Mouse (Mus musculus): ENCODE results near the gene Nupr1l.
"Not testable (repeated sequence)": the region's sequence is repeated elsewhere in the genome, so short reads cannot be mapped to it uniquely, and the experiment has no call there.

Nupr1l gene

DNA sequence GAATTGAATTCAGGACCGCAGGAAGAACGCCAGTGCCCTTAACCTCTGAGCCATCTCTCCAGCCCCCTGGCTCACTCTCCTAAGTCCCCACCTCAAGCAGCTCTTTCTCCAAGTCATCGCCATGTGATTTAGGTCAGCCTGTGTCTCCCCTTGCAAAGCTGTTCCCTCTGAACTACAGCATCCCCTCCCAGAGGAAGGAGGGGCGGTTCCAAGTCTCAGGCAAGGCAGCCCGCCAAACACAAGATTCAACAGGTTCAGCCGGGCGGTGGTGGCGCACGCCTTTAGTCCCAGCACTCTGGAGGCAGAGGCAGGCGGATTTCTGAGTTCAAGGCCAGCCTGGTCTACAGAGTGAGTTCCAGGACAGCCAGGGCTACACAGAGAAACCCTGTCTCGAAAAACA is 7.2 kb downstream of the Nupr1l start:
- DNase-seq (ENCODE audit: low read depth in 1 of 2, low spot score in 2 of 2) = not testable (repeated sequence)

GRCm38 (mm10) chr5:129918065-129918651 is 9.8 kb downstream of the Nupr1l start:
- no peak for DNase-seq (ENCODE audit: low read depth in 1 of 2, low spot score in 2 of 2)

GRCm38 (mm10) chr5:129918752-129919151 is 10.4 kb downstream of the Nupr1l start:
- DNase-seq (ENCODE audit: low read depth in 1 of 2, low spot score in 2 of 2) = no peak

DNA sequence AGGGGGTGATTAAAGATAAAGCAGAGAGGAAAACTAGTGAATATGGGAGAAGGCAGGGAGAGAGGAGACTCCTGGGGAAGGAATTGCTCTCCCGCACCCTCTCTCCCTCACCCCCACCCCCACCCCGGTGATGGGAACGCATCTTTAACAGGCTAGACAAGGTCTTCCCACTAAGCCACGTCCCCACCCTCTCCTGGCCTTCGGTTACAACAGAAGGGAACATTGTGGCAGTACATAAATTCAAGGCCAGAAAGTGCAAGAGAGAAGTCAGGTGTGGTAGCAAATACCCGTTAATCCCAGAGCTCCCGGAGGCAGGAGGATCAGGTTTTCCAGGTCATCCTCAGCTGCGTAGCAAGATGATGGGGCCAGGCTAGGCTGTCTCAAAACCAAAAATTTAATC is 11.0 kb downstream of the Nupr1l start:
- no peak for DNase-seq (ENCODE audit: low read depth in 1 of 2, low spot score in 2 of 2)

DNA sequence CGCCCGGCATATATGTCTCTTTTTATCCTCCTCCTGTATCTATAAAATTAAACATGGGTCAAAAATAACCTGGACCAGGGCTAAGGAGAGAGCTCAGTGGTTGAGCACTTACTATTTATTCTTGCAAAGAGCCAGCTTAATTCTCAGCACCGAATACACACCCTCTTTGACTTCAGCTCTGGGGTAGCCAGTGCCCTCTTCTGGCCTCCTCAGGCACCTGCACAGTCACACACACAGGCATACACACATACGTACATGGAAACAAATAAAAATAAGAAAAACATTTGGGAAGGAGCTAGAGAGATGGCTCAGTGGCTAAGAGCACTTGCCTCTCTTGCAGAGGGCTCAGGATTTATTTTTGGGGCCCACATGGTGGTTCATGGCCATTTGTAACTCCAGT is 13.6 kb downstream of the Nupr1l start:
- DNase-seq (ENCODE audit: low read depth in 1 of 2, low spot score in 2 of 2) = no peak

DNA sequence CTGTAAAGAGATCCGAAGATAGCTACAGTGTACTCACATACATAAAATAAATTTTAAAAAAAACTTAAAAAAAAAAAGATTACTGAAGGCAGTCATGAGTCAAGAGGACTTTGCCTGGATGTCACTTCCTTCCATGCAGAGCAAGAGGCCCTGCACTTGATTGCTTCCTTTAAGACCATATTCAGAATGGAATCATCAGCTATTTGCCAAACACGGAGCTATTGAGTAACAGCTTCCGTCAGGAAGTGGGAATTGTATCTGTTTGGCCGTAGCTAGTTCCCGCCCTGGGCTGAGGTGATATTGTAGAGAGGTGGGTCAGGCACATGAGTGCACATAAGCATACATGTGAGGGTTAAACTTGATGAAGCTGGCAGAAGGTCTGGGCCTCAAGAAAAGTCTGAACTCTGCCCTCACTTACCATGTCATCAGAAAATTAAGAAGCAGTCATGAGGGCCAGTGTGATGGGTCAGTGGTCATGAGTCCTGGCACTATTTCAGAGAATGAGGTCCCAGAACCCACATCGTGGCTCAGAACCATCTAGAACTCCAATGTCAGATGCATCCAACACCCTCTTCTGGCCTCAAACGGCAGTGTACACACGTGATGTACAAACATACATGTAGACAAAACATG is 16.6 kb downstream of the Nupr1l start:
- no peak for DNase-seq (ENCODE audit: low read depth in 1 of 2, low spot score in 2 of 2)

- no peak for DNase-seq (ENCODE audit: low read depth in 1 of 2, low spot score in 2 of 2)
Observed at GRCm38 (mm10) chr5:129925933-129926332, 17.6 kb downstream of the Nupr1l start.

DNA sequence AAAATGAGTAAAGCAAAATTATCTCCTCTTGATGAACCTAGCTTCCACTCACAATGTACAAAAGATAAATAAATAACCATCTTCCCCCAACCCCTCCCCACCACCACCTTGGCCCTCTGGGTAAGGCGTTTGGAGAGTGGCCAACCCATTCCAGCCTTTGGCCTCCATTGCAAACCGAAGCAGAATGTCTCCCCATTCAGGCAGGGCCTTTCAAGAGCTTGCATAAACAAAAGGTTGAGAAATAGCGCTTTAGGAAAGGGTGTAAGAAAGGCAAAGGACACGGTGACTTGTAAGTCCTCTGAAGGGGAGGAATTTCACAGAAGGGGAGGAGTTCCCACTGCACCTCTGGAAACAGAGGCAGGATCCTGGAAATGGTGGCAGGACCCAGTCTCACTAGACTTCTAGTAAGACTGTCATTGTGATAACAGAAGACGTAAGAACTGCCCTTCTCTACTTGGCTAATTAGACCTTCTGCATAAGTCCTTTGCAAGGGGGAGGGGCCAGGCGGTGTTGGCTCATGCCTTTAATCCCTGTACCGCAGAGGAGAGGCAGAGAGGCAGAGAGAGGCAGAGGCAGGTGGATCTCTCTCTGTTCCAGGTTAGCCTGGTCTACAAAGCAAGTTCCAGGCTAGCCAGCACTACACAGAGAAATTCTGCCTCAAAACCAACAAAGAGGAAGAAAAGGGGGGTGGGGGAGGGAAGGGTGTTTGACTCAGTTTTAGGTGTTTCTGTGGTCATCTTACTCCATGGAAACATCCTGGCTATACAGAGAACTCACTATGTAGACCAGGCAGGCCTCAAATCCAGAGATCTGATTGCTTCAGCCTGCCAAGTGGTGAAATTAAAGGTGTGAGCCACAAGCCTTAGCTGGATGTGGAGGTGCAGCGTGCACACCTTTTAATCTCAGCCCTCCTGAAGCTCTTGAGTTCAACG is 21.9 kb downstream of the Nupr1l start:
- no peak for DNase-seq (ENCODE audit: low read depth in 1 of 2, low spot score in 2 of 2)

- no peak for DNase-seq (ENCODE audit: low read depth in 1 of 2, low spot score in 2 of 2)
Observed at GRCm38 (mm10) chr5:129936941-129937340, 28.6 kb downstream of the Nupr1l start.

DNA sequence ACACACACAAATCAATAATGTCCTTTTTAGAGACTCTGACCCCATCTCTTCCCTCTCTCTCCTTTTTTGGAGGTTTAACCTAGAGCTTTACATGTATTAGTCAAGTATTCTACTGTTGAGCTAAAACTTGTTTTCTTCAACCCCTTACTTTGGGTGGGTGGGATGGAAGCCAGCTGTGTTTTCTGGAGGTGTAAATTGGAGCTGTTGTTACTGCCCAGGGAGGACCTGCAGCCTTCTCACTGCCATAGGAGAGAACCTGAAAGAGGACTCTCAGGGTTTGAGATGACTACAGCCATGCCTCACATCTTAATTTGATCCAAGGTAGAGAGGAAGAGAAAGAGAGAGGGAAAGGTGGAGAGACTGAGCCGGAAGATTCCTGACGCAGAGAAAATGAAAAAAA is 31.9 kb downstream of the Nupr1l start:
- DNase-seq (ENCODE audit: low read depth in 1 of 2, low spot score in 2 of 2) = no peak

GRCm38 (mm10) chr5:129940736-129941494 is 32.6 kb downstream of the Nupr1l start:
- DNase-seq (ENCODE audit: low read depth in 1 of 2, low spot score in 2 of 2) = no peak

DNA sequence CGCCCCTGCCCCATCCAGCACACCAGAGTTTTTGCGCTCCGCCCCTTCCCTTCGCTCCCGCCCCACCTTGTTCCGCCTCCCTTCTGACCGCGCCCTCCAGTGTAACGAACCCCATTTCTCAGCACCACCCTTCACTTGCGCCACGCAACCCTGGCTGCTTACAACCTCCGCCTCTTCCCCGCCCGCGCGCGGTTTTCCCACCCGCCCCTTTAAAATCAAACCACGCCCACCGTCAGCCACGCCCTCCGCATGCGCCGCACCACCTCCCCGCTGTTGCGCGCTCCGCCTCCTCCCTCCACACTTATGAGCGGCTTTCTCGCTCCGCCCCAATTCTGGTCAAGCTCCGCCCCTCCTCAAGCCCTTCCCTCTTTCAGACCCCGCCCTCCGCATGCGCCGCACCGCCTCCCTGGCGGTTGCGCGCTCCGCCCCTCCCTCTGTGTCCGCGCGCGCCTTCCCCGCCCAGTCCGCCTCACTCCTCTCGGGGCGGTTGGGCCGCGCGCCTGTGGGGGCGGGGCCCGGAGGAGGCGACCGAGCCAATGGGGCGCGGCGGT is 33.2 kb downstream of the Nupr1l start, which contains the start of gene Vkorc1l1:
Gene Vkorc1l1 (plus strand): TSS at position 476 of the 551 bp plus-strand sequence.
- DNase-seq (ENCODE audit: low read depth in 1 of 2, low spot score in 2 of 2) = peak; percentile 97 to 99

DNA sequence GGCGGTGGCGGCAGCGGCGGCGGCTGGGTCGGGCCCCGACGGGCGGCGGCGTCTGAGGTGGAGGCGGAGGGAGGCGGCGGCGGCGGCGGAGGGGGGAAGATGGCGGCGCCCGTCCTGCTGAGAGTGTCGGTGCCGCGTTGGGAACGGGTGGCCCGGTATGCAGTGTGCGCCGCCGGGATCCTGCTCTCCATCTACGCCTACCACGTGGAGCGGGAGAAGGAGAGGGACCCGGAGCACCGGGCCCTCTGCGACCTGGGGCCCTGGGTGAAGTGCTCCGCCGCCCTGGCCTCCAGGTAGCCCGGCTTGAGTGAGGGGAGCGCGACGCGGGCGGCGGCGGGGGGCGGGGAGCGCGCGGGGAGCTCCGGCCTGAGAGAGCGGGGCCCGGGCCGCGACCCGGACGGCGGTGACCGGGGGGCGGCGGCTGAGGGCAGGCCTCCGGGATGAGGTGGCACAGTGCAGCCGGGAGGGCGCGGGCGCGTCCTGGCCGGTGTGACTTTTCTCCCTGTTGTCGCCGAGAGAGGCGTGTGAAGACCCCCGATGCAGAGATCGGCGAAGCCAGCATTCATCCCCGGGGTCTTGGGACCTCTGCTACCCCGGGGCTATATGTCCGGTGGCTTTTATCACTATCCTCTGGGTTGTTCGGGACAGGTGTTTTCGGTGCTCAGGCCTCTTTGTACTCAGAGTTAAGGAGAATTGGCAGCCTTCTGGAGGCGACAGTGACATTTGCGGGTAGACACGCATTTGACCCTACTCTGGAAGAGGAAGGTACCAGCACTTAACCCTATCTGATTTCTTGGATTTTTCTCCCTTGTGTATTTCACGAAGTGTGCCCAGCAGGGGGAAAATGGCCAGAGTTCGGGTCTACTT is 34.0 kb downstream of the Nupr1l start:
- peak in 1 of 2 experiments; percentile 13 for DNase-seq (ENCODE audit: low read depth in 1 of 2, low spot score in 2 of 2)

DNA sequence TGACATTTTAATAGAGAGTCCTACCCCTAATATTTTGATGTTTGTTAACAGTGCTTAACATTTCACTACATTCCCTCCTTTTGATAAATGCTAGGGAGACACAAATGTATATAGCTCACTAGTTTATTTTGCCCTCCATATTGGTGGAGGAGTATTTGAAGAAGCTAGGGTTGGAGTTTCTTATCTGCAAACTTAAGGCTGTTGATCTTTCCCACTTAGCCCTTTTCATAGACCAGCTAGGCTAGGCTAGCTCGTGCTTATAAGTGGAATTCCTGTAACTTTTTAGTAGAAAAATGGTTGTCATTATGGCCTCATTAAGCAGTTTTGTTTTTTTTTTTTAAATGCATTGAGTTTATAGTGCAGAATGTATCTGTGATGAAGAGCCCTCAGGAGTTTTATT is 35.1 kb downstream of the Nupr1l start:
- DNase-seq (ENCODE audit: low read depth in 1 of 2, low spot score in 2 of 2) = no peak

- no peak for DNase-seq (ENCODE audit: low read depth in 1 of 2, low spot score in 2 of 2)
Observed at GRCm38 (mm10) chr5:129947528-129948033, 39.2 kb downstream of the Nupr1l start.

DNA sequence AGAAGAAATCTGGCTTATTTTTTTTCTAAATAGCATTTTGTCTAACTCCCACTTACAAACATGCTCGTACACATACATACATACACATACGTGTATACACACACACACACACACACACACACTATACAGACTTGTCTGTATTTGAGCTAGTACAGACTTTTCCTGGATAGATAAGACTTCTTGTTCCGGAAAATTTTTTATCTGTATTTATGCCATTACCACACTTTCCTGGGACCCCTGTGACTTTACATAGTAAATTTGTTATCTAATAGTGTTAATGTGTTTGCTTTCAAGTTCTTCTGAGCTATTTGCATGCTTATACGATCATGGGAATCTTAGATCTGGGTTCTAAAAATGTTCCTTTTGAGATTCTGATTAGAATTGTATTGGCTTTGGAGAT is 43.8 kb downstream of the Nupr1l start:
- DNase-seq (ENCODE audit: low read depth in 1 of 2, low spot score in 2 of 2) = no peak

GRCm38 (mm10) chr5:129954473-129955254 is 46.3 kb downstream of the Nupr1l start:
- no peak for DNase-seq (ENCODE audit: low read depth in 1 of 2, low spot score in 2 of 2)

GRCm38 (mm10) chr5:129955792-129956191 is 47.5 kb downstream of the Nupr1l start:
- DNase-seq (ENCODE audit: low read depth in 1 of 2, low spot score in 2 of 2) = no peak

- no peak for DNase-seq (ENCODE audit: low read depth in 1 of 2, low spot score in 2 of 2)
Observed at GRCm38 (mm10) chr5:129963224-129963623, 54.9 kb downstream of the Nupr1l start.
